In genomic region chr15:11589795-11590194, GRCm38 (mm10) we compare ENCODE assay signal across 24 mouse cellular contexts.
DNase-seq lines count a peak whose midpoint lies in the region; ATAC-seq and TF ChIP-seq lines count a peak whose summit lies in the region.
"Had no signal": no experiment of that assay in that cellular context is flagged by ENCODE, and none has a peak within 500 bp of the region (broad histone marks: within the 10 kb centered on the region; RNA-seq: fewer than 3 reads in every experiment).

No protein-coding gene starts in this region.

- H3K9me3 ChIP-seq in embryonic facial prominence, embryonic 11.5 days (replicated peaks; ENCODE audit: control insufficient read depth, low read length): no peaks in the 10 kb centered on the region
- no peaks in the 10 kb centered on the region for H3K9me3 ChIP-seq in embryonic facial prominence, embryonic 10.5 days
- H3K9me3 ChIP-seq in heart, embryonic 14.5 days (ENCODE audit: control insufficient read depth, low read length): no peaks in the 10 kb centered on the region
- H3K9me3 ChIP-seq in MEL (replicated peaks; ENCODE audit: insufficient read depth, low read length): no peaks in the 10 kb centered on the region
- H3K9me3 ChIP-seq in kidney, embryonic 15.5 days (replicated peaks): no peaks in the 10 kb centered on the region
- H3K9me3 ChIP-seq: embryonic facial prominence, embryonic 12.5 days; forebrain, embryonic 12.5 days; forebrain, embryonic 15.5 days had no signal

- no peak for TF ChIP-seq EP300 in MEL (IDR thresholded peaks at IDR 0.05; ENCODE audit: low read depth in 1 of 2, low read length in 2 of 2)

- H3K27ac ChIP-seq in embryonic facial prominence, embryonic 11.5 days (replicated peaks; ENCODE audit: low read depth, low read length): no peak overlapping the region
- no peak overlapping the region for H3K27ac ChIP-seq in embryonic facial prominence, embryonic 10.5 days (replicated peaks)
- peak overlapping the region; percentile 8 to 53; a peak in 1 of 4 replicates for H3K27ac ChIP-seq in heart, embryonic 14.5 days (replicated peaks in 1 of 2; ENCODE audit: control insufficient read depth in 1 of 2, insufficient read depth in 1 of 2, low read depth in 2 of 2, low read length in 2 of 2)
- H3K27ac ChIP-seq in liver, adult 2 months (replicated peaks; ENCODE audit: insufficient read depth, low read depth, low read length): no peak overlapping the region
- H3K27ac ChIP-seq in MEL (ENCODE audit: control insufficient read depth, low read depth, low read length): no peak overlapping the region
- no peak overlapping the region for H3K27ac ChIP-seq in kidney, embryonic 15.5 days
- H3K27ac ChIP-seq: embryonic facial prominence, embryonic 12.5 days; forebrain, embryonic 12.5 days; forebrain, embryonic 15.5 days; hindbrain, embryonic 14.5 days; hindbrain, postnatal 0 days had no signal

- no peak overlapping the region for H3K9ac ChIP-seq in embryonic facial prominence, embryonic 11.5 days (replicated peaks; ENCODE audit: low read length)
- no peak overlapping the region for H3K9ac ChIP-seq in heart, embryonic 14.5 days (ENCODE audit: low read length)
- H3K9ac ChIP-seq in liver, adult 2 months (ENCODE audit: low read depth, low read length): no peak overlapping the region
- H3K9ac ChIP-seq in MEL (ENCODE audit: control insufficient read depth, low read depth, low read length, poor library complexity, severe bottlenecking): no peak overlapping the region
- no peak overlapping the region for H3K9ac ChIP-seq in kidney, embryonic 15.5 days
- H3K9ac ChIP-seq: embryonic facial prominence, embryonic 12.5 days; forebrain, embryonic 12.5 days; forebrain, embryonic 15.5 days; hindbrain, embryonic 14.5 days had no signal

- ATAC-seq in embryonic facial prominence, embryonic 11.5 days (replicated peaks; ENCODE audit: insufficient number of reproducible peaks, low FRiP score, low TSS enrichment, low read depth): no peak
- ATAC-seq in heart, embryonic 14.5 days (ENCODE audit: insufficient number of reproducible peaks, insufficient read depth, low FRiP score, low read depth): no peak
- ATAC-seq in kidney, embryonic 15.5 days (replicated peaks; ENCODE audit: low FRiP score): no peak
- ATAC-seq: activated CD4-positive, CD25-positive, alpha-beta regulatory T cell, adult 4 months; forebrain, embryonic 15.5 days; inflammation-experienced regulatory T-cells, adult 6 months; intestine, embryonic 16.5 days had no signal

- DNase-seq in embryonic facial prominence, embryonic 11.5 days (ENCODE audit: low spot score): peak; percentile 3
- DNase-seq in embryonic facial prominence, embryonic 10.5 days (ENCODE audit: low spot score): no peak
- no peak for DNase-seq in heart, adult 11 months
- DNase-seq in liver, adult 2 months (ENCODE audit: extremely low read depth, low read depth, low spot score): peak; percentile 47
- DNase-seq in liver (no peak), MEL (ENCODE audit: low read depth, low spot score) (peak; percentile 10)
- DNase-seq: adrenal gland, adult 8-10 months; adrenal gland, postnatal 25 days; cerebellum, adult 11-12 months; cerebellum, adult 8-10 months; cerebellum, postnatal 36 days; gastrocnemius, postnatal 25 days; kidney, adult 18-20 months had no signal

- no peak overlapping the region for H3K4me3 ChIP-seq in embryonic facial prominence, embryonic 11.5 days (ENCODE audit: low read depth, low read length)
- H3K4me3 ChIP-seq in embryonic facial prominence, embryonic 10.5 days: no peak overlapping the region
- H3K4me3 ChIP-seq in heart, embryonic 14.5 days (ENCODE audit: control insufficient read depth in 1 of 2, insufficient read depth in 1 of 2, low read depth in 1 of 2, low read length in 2 of 2): no peak overlapping the region
- H3K4me3 ChIP-seq in liver, adult 2 months (ENCODE audit: insufficient read depth, low read depth, low read length): no peak overlapping the region
- H3K4me3 ChIP-seq in MEL (ENCODE audit: control insufficient read depth in 1 of 2, insufficient read depth in 1 of 2, low read depth in 2 of 2, low read length in 2 of 2): no peak overlapping the region
- no peak overlapping the region for H3K4me3 ChIP-seq in kidney, embryonic 15.5 days (replicated peaks)
- H3K4me3 ChIP-seq: embryonic facial prominence, embryonic 12.5 days; erythroblast, embryonic 14.5 days; forebrain, embryonic 12.5 days; forebrain, embryonic 15.5 days had no signal

- 61% methylated on average over 7 of the region's 7 CpGs for WGBS in embryonic facial prominence, embryonic 11.5 days
- whole genome bisulfite sequencing in embryonic facial prominence, embryonic 10.5 days: 67% methylated on average over 7 of the region's 7 CpGs
- 30% methylated on average over 7 of the region's 7 CpGs for WGBS in heart, embryonic 14.5 days
- WGBS in liver, adult 2 months: 68% methylated on average over 7 of the region's 7 CpGs
- WGBS in kidney, embryonic 15.5 days: 67% methylated on average over 7 of the region's 7 CpGs

- H3K4me2 ChIP-seq in embryonic facial prominence, embryonic 11.5 days (ENCODE audit: low read depth, low read length): no peak overlapping the region
- H3K4me2 ChIP-seq in heart, embryonic 14.5 days (ENCODE audit: low read length): no peak overlapping the region
- no peak overlapping the region for H3K4me2 ChIP-seq in kidney, embryonic 15.5 days
- H3K4me2 ChIP-seq: embryonic facial prominence, embryonic 12.5 days; forebrain, embryonic 12.5 days; forebrain, embryonic 15.5 days; hindbrain, embryonic 14.5 days had no signal

- TF ChIP-seq RAD21 in MEL (IDR thresholded peaks at IDR 0.05; ENCODE audit: low read depth, low read length): no peak

- no peaks in the 10 kb centered on the region for H3K27me3 ChIP-seq in embryonic facial prominence, embryonic 11.5 days (ENCODE audit: control insufficient read depth, insufficient read depth, low read length)
- no peaks in the 10 kb centered on the region for H3K27me3 ChIP-seq in embryonic facial prominence, embryonic 10.5 days (replicated peaks; ENCODE audit: low read depth, poor library complexity, severe bottlenecking)
- H3K27me3 ChIP-seq in heart, embryonic 14.5 days (ENCODE audit: control insufficient read depth, insufficient read depth, low read length): no peaks in the 10 kb centered on the region
- H3K27me3 ChIP-seq in liver, adult 2 months (ENCODE audit: control insufficient read depth, insufficient read depth, low read length): no peaks in the 10 kb centered on the region
- H3K27me3 ChIP-seq in MEL (ENCODE audit: control insufficient read depth in 1 of 2, insufficient read depth in 2 of 2, low read length in 2 of 2): peaks cover 2% of the 10 kb centered on the region in 2 experiments; a peak in 2 of 4 replicates
- H3K27me3 ChIP-seq in kidney, embryonic 15.5 days: no peaks in the 10 kb centered on the region
- H3K27me3 ChIP-seq: embryonic facial prominence, embryonic 12.5 days; forebrain, embryonic 12.5 days; forebrain, embryonic 15.5 days had no signal

- H3K4me1 ChIP-seq in embryonic facial prominence, embryonic 11.5 days (ENCODE audit: control insufficient read depth, insufficient read depth, low read length): no peaks in the 10 kb centered on the region
- no peaks in the 10 kb centered on the region for H3K4me1 ChIP-seq in embryonic facial prominence, embryonic 10.5 days
- H3K4me1 ChIP-seq in heart, embryonic 14.5 days (ENCODE audit: control insufficient read depth in 2 of 2, insufficient read depth in 2 of 2, low read length in 2 of 2): 0 out of 4 replicates have a peak, but pooled peaks cover 0 to 3% of the 10 kb centered on the region in 2 experiments
- no peaks in the 10 kb centered on the region for H3K4me1 ChIP-seq in liver, adult 2 months (ENCODE audit: control insufficient read depth, insufficient read depth, low read length)
- no peaks in the 10 kb centered on the region for H3K4me1 ChIP-seq in MEL (ENCODE audit: control insufficient read depth in 1 of 2, insufficient read depth in 2 of 2, low read length in 2 of 2)
- no peaks in the 10 kb centered on the region for H3K4me1 ChIP-seq in kidney, embryonic 15.5 days
- H3K4me1 ChIP-seq: embryonic facial prominence, embryonic 12.5 days; forebrain, embryonic 12.5 days; forebrain, embryonic 15.5 days had no signal

- TF ChIP-seq CTCF in liver, adult 2 months (IDR thresholded peaks at IDR 0.05; ENCODE audit: low read depth, low read length): no peak
- TF ChIP-seq CTCF in MEL (IDR thresholded peaks at IDR 0.05 in 2 of 3, conservative IDR thresholded peaks at IDR 0.05 in 1 of 3; ENCODE audit: control insufficient read depth in 1 of 3, insufficient read depth in 1 of 3, low read depth in 2 of 3, low read length in 3 of 3, poor library complexity in 1 of 3, severe bottlenecking in 1 of 3): no peak

- no peak for TF ChIP-seq POLR2A in liver, adult 2 months (IDR thresholded peaks at IDR 0.05; ENCODE audit: extremely low read depth, insufficient read depth, low read length)
- TF ChIP-seq POLR2A in MEL (IDR thresholded peaks at IDR 0.05; ENCODE audit: control insufficient read depth in 1 of 2, insufficient read depth in 1 of 2, low read depth in 1 of 2, low read length in 2 of 2, poor library complexity in 1 of 2): no peak

- H3K79me2 ChIP-seq in liver, adult 2 months (ENCODE audit: control insufficient read depth, insufficient read depth, low read length): no peaks in the 10 kb centered on the region
- no peaks in the 10 kb centered on the region for H3K79me2 ChIP-seq in MEL (ENCODE audit: control insufficient read depth, insufficient read depth, low read length, poor library complexity)

- no peaks in the 10 kb centered on the region for H3K36me3 ChIP-seq in embryonic facial prominence, embryonic 11.5 days (replicated peaks; ENCODE audit: control insufficient read depth, insufficient read depth, low read depth, low read length)
- no peaks in the 10 kb centered on the region for H3K36me3 ChIP-seq in embryonic facial prominence, embryonic 10.5 days (replicated peaks)
- H3K36me3 ChIP-seq in heart, embryonic 14.5 days (ENCODE audit: control insufficient read depth, insufficient read depth, low read length): no peaks in the 10 kb centered on the region
- H3K36me3 ChIP-seq in liver, adult 2 months (ENCODE audit: control insufficient read depth, insufficient read depth, low read length): no peaks in the 10 kb centered on the region
- H3K36me3 ChIP-seq in MEL (ENCODE audit: control insufficient read depth in 1 of 2, insufficient read depth in 2 of 2, low read length in 2 of 2): no peaks in the 10 kb centered on the region
- H3K36me3 ChIP-seq in kidney, embryonic 15.5 days: no peaks in the 10 kb centered on the region
- H3K36me3 ChIP-seq: embryonic facial prominence, embryonic 12.5 days; forebrain, embryonic 12.5 days; forebrain, embryonic 15.5 days had no signal

TF ChIP-seq in MEL, 35 proteins besides CTCF, POLR2A, EP300 and RAD21 (continues in another document):
- no peak for TF ChIP-seq HCFC1 (IDR thresholded peaks at IDR 0.05; ENCODE audit: low read depth, low read length)
- TF ChIP-seq RCOR1 (IDR thresholded peaks at IDR 0.05; ENCODE audit: low read depth, low read length): no peak
- no peak for TF ChIP-seq UBTF (IDR thresholded peaks at IDR 0.05; ENCODE audit: borderline replicate concordance, insufficient read depth, low read depth, low read length)
- TF ChIP-seq GATA1 (IDR thresholded peaks at IDR 0.05; ENCODE audit: low read depth, low read length): no peak
- no peak for TF ChIP-seq MYB (IDR thresholded peaks at IDR 0.05; ENCODE audit: low read depth, low read length)
- no peak for TF ChIP-seq SMC3 (IDR thresholded peaks at IDR 0.05; ENCODE audit: low read depth, low read length)
- no peak for TF ChIP-seq CHD1 (IDR thresholded peaks at IDR 0.05; ENCODE audit: low read depth, low read length)

Comparison
In these comparisons a context has a peak if more than half of its experiments do, and no peak if none do; other contexts are left out.
1. DNase-seq: peak in embryonic facial prominence, embryonic 11.5 days (single experiment), liver, adult 2 months (single experiment) and MEL (single experiment); none in embryonic facial prominence, embryonic 10.5 days (single experiment), heart, adult 11 months (single experiment) and liver (single experiment).
2. H3K27ac ChIP-seq: peak in heart, embryonic 14.5 days (2 of 2); none in embryonic facial prominence, embryonic 11.5 days (single experiment), embryonic facial prominence, embryonic 10.5 days (single experiment), liver, adult 2 months (single experiment), MEL (single experiment) and kidney, embryonic 15.5 days (single experiment).